Mouse (Mus musculus) neural tube, embryonic 15.5 days (tissue): ENCODE measurements around the gene Slc22a12. TPM values are rescaled to one million over a fixed set of nuclear protein-coding genes. Genes with fewer than 3 reads are reported as not detected.

Experiments
- ATAC-seq: fragments of 200-750 bp; cut with Nextera tagmentation; 2 replicates; pipeline ENCODE4 v1.8.0; 2017; ENCODE audit warnings: mild to moderate bottlenecking, moderate TSS enrichment, moderate library complexity; ENCODE audit not compliant: low FRiP score
- H3K27ac ChIP-seq: fragments of 300-500 bp; sonication (generic); replicated peaks from 2 replicates; pipeline ENCODE4 v1.5.1; 2015; ENCODE audit warnings: mild to moderate bottlenecking, inconsistent platforms
- H3K27me3 ChIP-seq: fragments of 300-500 bp; sonication (generic); replicated peaks from 2 replicates; pipeline ENCODE4 v1.6.1; 2015; ENCODE audit warnings: inconsistent platforms
- H3K36me3 ChIP-seq: fragments of 300-500 bp; sonication (generic); 2 replicates; pipeline ENCODE4 v1.6.1; 2015; ENCODE audit warnings: inconsistent platforms
- H3K4me1 ChIP-seq: fragments of 300-500 bp; sonication (generic); 2 replicates; pipeline ENCODE4 v1.6.1; 2015; ENCODE audit warnings: inconsistent platforms
- H3K4me2 ChIP-seq: fragments of 300-500 bp; sonication (generic); 2 replicates; pipeline ENCODE4 v1.6.1; 2015; ENCODE audit warnings: inconsistent platforms, mild to moderate bottlenecking, moderate library complexity
- H3K4me3 ChIP-seq: fragments of 300-500 bp; sonication (generic); replicated peaks from 2 replicates; pipeline ENCODE4 v1.5.1; 2015; ENCODE audit warnings: mild to moderate bottlenecking, inconsistent platforms
- H3K9ac ChIP-seq: fragments of 300-500 bp; sonication (generic); replicated peaks from 2 replicates; pipeline ENCODE4 v1.6.1; 2015; ENCODE audit warnings: mild to moderate bottlenecking, inconsistent platforms
- H3K9me3 ChIP-seq: fragments of 300-500 bp; sonication (generic); replicated peaks from 2 replicates; pipeline ENCODE4 v1.6.1; 2016; ENCODE audit warnings: inconsistent platforms
- WGBS: fragments of 180-500 bp; shearing (Covaris S2); methylation state at CpG from one replicate; pipeline ENCODE4 v1.1.7; 2015; ENCODE audit warnings: mixed read lengths; 5-methylcytosine and 5-hydroxymethylcytosine counted together
- polyA plus RNA-seq: library from polyadenylated mRNA; unstranded; fragments of >200 nt; fragmentation: Nextera tagmentation; extraction: Ambion mirVana; gene quantifications from 2 replicates; pipeline ENCODE4 v1.2.1, GENCODE M21; 2015

The Slc22a12 gene
- polyA plus RNA-seq, 1 experiment from 2014 or later, result 0.14 TPM

GRCm38 (mm10) chr19:6513389-6514139, 29.3 kb downstream of the Slc22a12 start:
- Histone ChIP-seq H3K9ac (no peak overlapping the region), H3K9me3 (no peaks in the 10 kb centered on the region), H3K4me1 (peaks cover 39% of the 10 kb centered on the region), H3K27ac (0 out of 2 replicates have a peak overlapping the region, but pooled peaks have one; percentile 2), H3K36me3 (peaks cover 67% of the 10 kb centered on the region), H3K27me3 (no peaks in the 10 kb centered on the region), H3K4me3 (no peak overlapping the region), H3K4me2 (no peak overlapping the region; the same call in 1 of the 2 replicates)
- 10% methylated on average over 15 of the region's 15 CpGs for WGBS
- ATAC-seq, result no peak

GRCm38 (mm10) chr19:6510546-6510945, 32.3 kb downstream of the Slc22a12 start:
- H3K9me3 ChIP-seq, result no peaks in the 10 kb centered on the region
- H3K36me3 ChIP-seq, result peaks cover 73% of the 10 kb centered on the region
- no peak overlapping the region for H3K9ac ChIP-seq
- no peaks in the 10 kb centered on the region for H3K27me3 ChIP-seq
- H3K27ac ChIP-seq, result no peak overlapping the region
- ATAC-seq, result no peak
- no peak overlapping the region for H3K4me2 ChIP-seq
- WGBS, result 88% methylated on average over 2 of the region's 2 CpGs
- H3K4me3 ChIP-seq, result no peak overlapping the region
- peaks cover 40% of the 10 kb centered on the region for H3K4me1 ChIP-seq

- ATAC-seq, result no peak
- Histone ChIP-seq H3K36me3 (peaks cover 76% of the 10 kb centered on the region), H3K27me3 (no peaks in the 10 kb centered on the region), H3K9ac (no peak overlapping the region), H3K4me1 (peaks cover 46% of the 10 kb centered on the region), H3K4me3 (no peak overlapping the region), H3K27ac (no peak overlapping the region), H3K9me3 (no peaks in the 10 kb centered on the region), H3K4me2 (no peak overlapping the region)
- WGBS, result 80% methylated on average over 10 of the region's 10 CpGs
Observed at GRCm38 (mm10) chr19:6509881-6510280, 33.0 kb downstream of the Slc22a12 start.

- ATAC-seq, result no peak
- Histone ChIP-seq H3K4me3 (no peak overlapping the region), H3K27ac (peak overlapping the region; percentile 41; the same call in 1 of the 2 replicates), H3K27me3 (no peaks in the 10 kb centered on the region), H3K36me3 (peaks cover 66% of the 10 kb centered on the region), H3K4me1 (peaks cover 53% of the 10 kb centered on the region), H3K4me2 (no peak overlapping the region), H3K9ac (no peak overlapping the region), H3K9me3 (no peaks in the 10 kb centered on the region)
- WGBS, result 47% methylated on average over 10 of the region's 10 CpGs
Observed at GRCm38 (mm10) chr19:6507393-6507792, 35.4 kb downstream of the Slc22a12 start.

- H3K36me3 ChIP-seq, result peaks cover 38% of the 10 kb centered on the region
- ATAC-seq, result no peak
- H3K27me3 ChIP-seq, result no peaks in the 10 kb centered on the region
- 90% methylated on average over 12 of the region's 12 CpGs for WGBS
- peak overlapping the region; percentile 29 for H3K9ac ChIP-seq
- no peaks in the 10 kb centered on the region for H3K9me3 ChIP-seq
- peak overlapping the region; percentile 98 for H3K27ac ChIP-seq
- peaks cover 81% of the 10 kb centered on the region for H3K4me1 ChIP-seq
- H3K4me3 ChIP-seq, result peak overlapping the region; percentile 12; the same call in 1 of the 2 replicates
- peak overlapping the region; percentile 62 for H3K4me2 ChIP-seq
Observed at GRCm38 (mm10) chr19:6504656-6505045, 38.2 kb downstream of the Slc22a12 start.

- peak overlapping the region; percentile 12; the same call in 1 of the 2 replicates for H3K4me3 ChIP-seq
- H3K36me3 ChIP-seq, result peaks cover 34% of the 10 kb centered on the region
- peak overlapping the region; percentile 29 for H3K9ac ChIP-seq
- no peaks in the 10 kb centered on the region for H3K27me3 ChIP-seq
- H3K4me2 ChIP-seq, result peak overlapping the region; percentile 62
- peaks cover 86% of the 10 kb centered on the region for H3K4me1 ChIP-seq
- ATAC-seq, result no peak
- peak overlapping the region; percentile 98 for H3K27ac ChIP-seq
- WGBS, result 20% methylated on average over 15 of the region's 16 CpGs
- no peaks in the 10 kb centered on the region for H3K9me3 ChIP-seq
Observed at GRCm38 (mm10) chr19:6503926-6504655, 38.7 kb downstream of the Slc22a12 start.

GRCm38 (mm10) chr19:6502543-6503319, 40.1 kb downstream of the Slc22a12 start:
- Histone ChIP-seq H3K4me1 (peaks cover 85% of the 10 kb centered on the region), H3K4me2 (peak overlapping the region; percentile 62), H3K4me3 (peak overlapping the region; percentile 81), H3K27ac (peak overlapping the region; percentile 98), H3K36me3 (peaks cover 25% of the 10 kb centered on the region), H3K27me3 (no peaks in the 10 kb centered on the region), H3K9ac (peak overlapping the region; percentile 98), H3K9me3 (no peaks in the 10 kb centered on the region)
- WGBS, result 2% methylated on average over 20 of the region's 20 CpGs
- ATAC-seq, result peak; percentile 41

- peaks cover 79% of the 10 kb centered on the region for H3K4me1 ChIP-seq
- H3K9ac ChIP-seq, result peak overlapping the region; percentile 98
- ATAC-seq, result peak; percentile 55
- H3K27ac ChIP-seq, result peak overlapping the region; percentile 98
- H3K4me2 ChIP-seq, result peak overlapping the region; percentile 62
- no peaks in the 10 kb centered on the region for H3K27me3 ChIP-seq
- peaks cover 24% of the 10 kb centered on the region for H3K36me3 ChIP-seq
- peak overlapping the region; percentile 81 for H3K4me3 ChIP-seq
- under 1% methylated on average over 25 of the region's 25 CpGs for WGBS
- H3K9me3 ChIP-seq, result no peaks in the 10 kb centered on the region
Observed at GRCm38 (mm10) chr19:6502035-6502541, 40.7 kb downstream of the Slc22a12 start.

GRCm38 (mm10) chr19:6500636-6501025, 42.2 kb downstream of the Slc22a12 start:
- peak overlapping the region; percentile 62 for H3K4me2 ChIP-seq
- no peaks in the 10 kb centered on the region for H3K27me3 ChIP-seq
- peaks cover 12% of the 10 kb centered on the region for H3K36me3 ChIP-seq
- 30% methylated on average over 2 of the region's 2 CpGs for WGBS
- no peaks in the 10 kb centered on the region for H3K9me3 ChIP-seq
- ATAC-seq, result no peak
- peak overlapping the region; percentile 98 for H3K9ac ChIP-seq
- H3K27ac ChIP-seq, result peak overlapping the region; percentile 98
- peaks cover 79% of the 10 kb centered on the region for H3K4me1 ChIP-seq
- H3K4me3 ChIP-seq, result peak overlapping the region; percentile 81

GRCm38 (mm10) chr19:6499860-6500635, 42.8 kb downstream of the Slc22a12 start:
- Histone ChIP-seq H3K9ac (peak overlapping the region; percentile 98), H3K4me2 (peak overlapping the region; percentile 62), H3K36me3 (peaks cover 6% of the 10 kb centered on the region), H3K4me3 (peak overlapping the region; percentile 81), H3K27ac (peak overlapping the region; percentile 98), H3K9me3 (no peaks in the 10 kb centered on the region), H3K4me1 (peaks cover 81% of the 10 kb centered on the region), H3K27me3 (no peaks in the 10 kb centered on the region)
- 28% methylated on average over 6 of the region's 6 CpGs for WGBS
- no peak for ATAC-seq
